Mouse (Mus musculus) thymus, adult 2 months (tissue): Measurements from ENCODE around the gene Ssh2. TPM values are rescaled to one million over a fixed set of nuclear protein-coding genes. Genes with fewer than 3 reads are reported as not detected.

Source experiments
- DNase-seq: peaks from one replicate; pipeline ENCODE4 v3.0.0; 2021
- H3K27ac ChIP-seq: fragments of 200-500 bp; 2 replicates; pipeline ENCODE4 v1.5.1; 2012; ENCODE audit warnings: low read length, control low read depth; ENCODE audit not compliant: control insufficient read depth, insufficient read depth
- H3K27me3 ChIP-seq: fragments of 200-500 bp; 2 replicates; pipeline ENCODE4 v1.6.1; 2012; ENCODE audit warnings: mild to moderate bottlenecking, low read length, moderate library complexity, mixed read lengths; ENCODE audit not compliant: control insufficient read depth, insufficient read depth
- H3K36me3 ChIP-seq: fragments of 200-500 bp; 2 replicates; pipeline ENCODE4 v1.6.1; 2012; ENCODE audit warnings: mild to moderate bottlenecking, low read length, moderate library complexity; ENCODE audit not compliant: control insufficient read depth, insufficient read depth
- H3K4me1 ChIP-seq: fragments of 200-500 bp; replicated peaks from 2 replicates; pipeline ENCODE4 v1.6.1; 2012; ENCODE audit warnings: low read length; ENCODE audit not compliant: control insufficient read depth, insufficient read depth
- H3K4me3 ChIP-seq: fragments of 200-500 bp; 2 replicates; pipeline ENCODE4 v1.5.1; 2012; ENCODE audit warnings: mild to moderate bottlenecking, low read length, control low read depth, moderate library complexity; ENCODE audit not compliant: control insufficient read depth, insufficient read depth
- CTCF ChIP-seq: fragments of 200-500 bp; IDR thresholded peaks from 2 replicates; pipeline ENCODE4 v1.5.1; 2012; ENCODE audit warnings: mild to moderate bottlenecking, control low read depth, low read length, moderate library complexity, borderline replicate concordance; ENCODE audit not compliant: control insufficient read depth, poor library complexity, insufficient read depth; ENCODE audit errors: extremely low read depth
- POLR2A ChIP-seq: fragments of 200-500 bp; IDR thresholded peaks from 2 replicates; pipeline ENCODE4 v1.6.1; 2012; ENCODE audit warnings: mild to moderate bottlenecking, low read length, control low read depth, moderate library complexity; ENCODE audit not compliant: control insufficient read depth, poor library complexity, insufficient read depth; ENCODE audit errors: extremely low read depth
- WGBS: fragments of 180-500 bp; shearing (Covaris S2); methylation state at CpG from one replicate; pipeline ENCODE4 v1.1.7; 2018; 5-methylcytosine and 5-hydroxymethylcytosine counted together
- polyA plus RNA-seq: library from polyadenylated mRNA; depleted of rRNA; stranded (reverse); fragments of >200 nt; gene quantifications from 2 replicates; pipeline ENCODE4 v1.2.3, GENCODE M21; 2012; rRNA removed

The Ssh2 gene
- polyA plus RNA-seq, 1 experiment = 28.6 TPM

DNA sequence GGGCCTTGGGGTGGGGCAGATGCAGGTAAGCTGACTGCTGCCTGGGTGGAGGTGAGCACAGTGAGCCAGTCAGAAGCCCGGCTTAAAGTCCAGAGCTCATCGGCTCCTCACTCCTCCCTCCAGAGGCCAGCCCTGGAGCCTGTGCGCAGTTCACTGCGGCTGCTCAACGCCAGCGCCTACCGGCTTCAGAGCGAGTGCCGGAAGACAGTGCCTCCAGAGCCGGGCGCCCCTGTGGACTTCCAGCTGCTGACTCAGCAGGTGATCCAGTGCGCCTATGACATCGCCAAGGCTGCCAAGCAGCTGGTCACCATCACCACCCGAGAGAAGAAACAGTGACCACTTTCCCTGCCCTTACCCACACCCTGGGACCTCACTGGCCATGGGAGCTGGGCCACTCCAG, 290.2 kb downstream of the Ssh2 start:
- no peaks in the 10 kb centered on the region for H3K27me3 ChIP-seq
- no peak overlapping the region for H3K4me3 ChIP-seq
- no peak overlapping the region for H3K27ac ChIP-seq
- H3K36me3 ChIP-seq = peaks cover 28% of the 10 kb centered on the region
- H3K4me1 ChIP-seq = peaks cover 6% of the 10 kb centered on the region
- DNase-seq = no peak
- 96% methylated on average over 14 of the region's 14 CpGs for WGBS
- TF ChIP-seq POLR2A (no peak), CTCF (no peak)

DNA sequence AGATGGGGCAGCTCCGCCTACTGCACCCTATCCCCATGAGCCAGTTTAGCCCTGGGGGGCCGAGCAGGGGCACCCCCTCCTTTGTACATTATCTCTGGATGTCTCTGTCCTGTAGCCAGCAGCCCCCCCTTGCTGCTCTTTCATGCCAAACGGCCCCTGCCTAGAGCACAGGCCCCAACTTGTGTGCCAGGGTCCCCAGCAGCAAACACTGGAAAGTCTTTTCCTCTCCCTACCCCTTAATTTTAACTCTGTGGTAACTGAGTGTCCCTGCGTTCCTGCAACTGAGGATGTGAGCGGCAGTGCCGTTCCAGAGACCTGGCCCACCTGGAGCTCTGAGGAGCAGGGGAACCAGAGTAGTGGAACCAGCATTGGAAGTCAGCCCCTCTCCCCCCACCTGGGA, 290.9 kb downstream of the Ssh2 start:
- no peak overlapping the region for H3K4me3 ChIP-seq
- no peaks in the 10 kb centered on the region for H3K27me3 ChIP-seq
- peaks cover 6% of the 10 kb centered on the region for H3K4me1 ChIP-seq
- peaks cover 28% of the 10 kb centered on the region for H3K36me3 ChIP-seq
- no peak overlapping the region for H3K27ac ChIP-seq
- TF ChIP-seq POLR2A = no peak
- TF ChIP-seq CTCF = no peak
- 94% methylated on average over 6 of the region's 6 CpGs for WGBS
- DNase-seq = no peak

DNA sequence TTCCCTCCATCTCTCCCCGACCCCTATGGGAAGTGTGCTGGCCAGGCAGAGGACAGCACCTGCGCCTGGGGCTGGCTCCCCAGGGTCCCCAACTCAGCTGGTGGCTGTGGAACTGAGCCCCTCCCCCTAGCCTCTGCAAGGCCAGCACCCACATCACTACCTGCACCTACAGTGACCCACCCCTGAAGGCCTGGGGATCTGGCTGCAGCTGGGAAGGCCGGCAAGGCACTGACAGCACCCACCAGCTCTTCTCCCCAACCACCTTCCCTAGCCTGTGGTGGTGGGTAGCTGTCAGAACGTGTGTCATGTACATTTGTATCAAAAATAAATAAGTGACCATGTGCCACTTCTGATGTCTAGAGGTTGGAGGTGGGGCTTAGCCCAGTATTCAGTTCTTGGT, 291.3 kb downstream of the Ssh2 start:
- Histone ChIP-seq H3K27me3 (no peaks in the 10 kb centered on the region), H3K36me3 (peaks cover 28% of the 10 kb centered on the region), H3K27ac (no peak overlapping the region), H3K4me3 (no peak overlapping the region), H3K4me1 (peaks cover 7% of the 10 kb centered on the region)
- TF ChIP-seq CTCF = no peak
- no peak for TF ChIP-seq POLR2A
- no peak for DNase-seq
- WGBS = 71% methylated on average over 4 of the region's 4 CpGs

DNA sequence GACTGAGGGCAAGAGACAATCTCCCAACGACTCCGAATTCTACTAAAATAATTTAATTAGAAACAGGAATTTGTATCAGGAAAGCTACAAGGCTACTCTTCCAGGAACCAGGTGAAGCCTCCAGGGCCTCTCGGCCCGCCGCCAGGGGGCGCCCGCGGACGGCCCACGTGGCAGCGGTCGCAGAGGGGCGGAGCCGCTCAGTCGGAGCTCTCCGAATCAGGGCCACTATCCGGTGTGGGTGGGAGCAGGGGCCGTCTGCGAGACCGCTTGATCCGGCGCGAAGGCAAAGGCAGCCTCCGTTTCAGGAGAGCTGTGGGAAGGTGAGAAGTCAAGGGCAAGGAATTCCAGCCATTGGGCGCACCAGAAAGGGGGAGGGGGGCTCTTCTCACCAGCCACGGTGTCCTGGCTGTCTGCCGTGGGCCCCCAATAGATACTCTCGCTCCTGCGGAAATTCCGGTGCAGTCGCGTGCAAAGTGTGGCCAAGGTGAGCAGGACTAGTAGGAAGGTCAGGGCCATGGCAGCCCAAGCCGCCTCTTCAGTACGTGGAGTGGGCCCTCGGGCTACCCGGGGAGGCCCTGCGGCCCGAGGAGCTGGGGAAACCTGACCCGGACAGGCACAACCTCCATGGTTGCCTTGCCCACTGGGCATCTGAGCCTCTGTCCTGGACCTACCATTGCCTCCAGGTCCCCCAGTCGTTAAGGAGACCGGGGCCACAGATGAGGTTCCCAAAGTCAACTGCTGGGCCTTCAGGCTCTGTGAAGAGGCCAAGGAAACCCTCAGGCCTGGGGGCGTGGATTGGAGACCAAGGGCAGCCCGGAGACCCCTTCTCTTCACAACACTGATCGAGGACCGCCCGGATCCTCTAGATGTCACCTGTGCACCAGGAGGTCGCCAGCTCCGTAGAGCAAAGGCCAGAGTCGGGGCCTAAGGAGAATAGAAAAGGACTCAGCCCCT, 292.3 kb downstream of the Ssh2 start:
- peaks cover 20% of the 10 kb centered on the region for H3K36me3 ChIP-seq
- whole genome bisulfite sequencing = 33% methylated on average over 49 of the region's 49 CpGs
- 0 out of 2 replicates have a peak, but pooled peaks have one; percentile 12 for TF ChIP-seq POLR2A
- peak; percentile 100 for TF ChIP-seq CTCF
- H3K27ac ChIP-seq = no peak overlapping the region
- no peaks in the 10 kb centered on the region for H3K27me3 ChIP-seq
- H3K4me3 ChIP-seq = peak overlapping the region; percentile 33
- DNase-seq = peak; percentile 88
- peaks cover 11% of the 10 kb centered on the region for H3K4me1 ChIP-seq

Other genes with a start within 250 kb of the Ssh2 start
- 5.9 and 6.5 TPM in 2 replicates for gene Slc6a4, start 217.7 kb upstream of the Ssh2 start, polyA plus RNA-seq
- gene Nsrp1, start 137.9 kb upstream of the Ssh2 start, polyA plus RNA-seq = 1.3 and 1.7 TPM in 2 replicates
- 1.1 TPM in 2 replicates for gene Efcab5, start 27.3 kb upstream of the Ssh2 start, polyA plus RNA-seq
- 3.1 and 23.9 TPM in 2 replicates for gene Coro6, start 246.1 kb downstream of the Ssh2 start, polyA plus RNA-seq